Mouse (Mus musculus) small intestine, adult 2 months (tissue): ENCODE results near the gene Slc38a11. TPM values are rescaled to one million over a fixed set of nuclear protein-coding genes. Genes with fewer than 3 reads are reported as not detected.

Source experiments
- H3K27ac ChIP-seq: fragments of 200-500 bp; 2 replicates; pipeline ENCODE4 v1.5.1; 2012; ENCODE audit warnings: low read depth, low read length, control low read depth, inconsistent platforms; ENCODE audit not compliant: insufficient read depth
- H3K27me3 ChIP-seq: fragments of 200-500 bp; 2 replicates; pipeline ENCODE4 v1.6.1; 2012; ENCODE audit warnings: mild to moderate bottlenecking, moderate library complexity, low read length, inconsistent platforms; ENCODE audit not compliant: control insufficient read depth, insufficient read depth
- H3K36me3 ChIP-seq: fragments of 200-500 bp; 2 replicates; pipeline ENCODE4 v1.6.1; 2012; ENCODE audit warnings: mild to moderate bottlenecking, low read length, control low read depth, inconsistent platforms; ENCODE audit not compliant: control insufficient read depth, insufficient read depth
- H3K4me1 ChIP-seq: fragments of 200-500 bp; 2 replicates; pipeline ENCODE4 v1.6.1; 2012; ENCODE audit warnings: low read length, inconsistent platforms, mixed read lengths; ENCODE audit not compliant: control insufficient read depth, insufficient read depth, insufficient read length
- H3K4me3 ChIP-seq: fragments of 200-500 bp; 2 replicates; pipeline ENCODE4 v1.5.1; 2012; ENCODE audit warnings: low read depth, mild to moderate bottlenecking, control low read depth, inconsistent platforms, low read length, moderate library complexity
- CTCF ChIP-seq: fragments of 200-500 bp; IDR thresholded peaks from 2 replicates; pipeline ENCODE4 v1.5.1; 2012; ENCODE audit warnings: low read depth, mild to moderate bottlenecking, control low read depth, inconsistent platforms, low read length, moderate library complexity, mixed read lengths; ENCODE audit not compliant: insufficient replicate concordance, insufficient read length; ENCODE audit errors: extremely low read depth
- POLR2A ChIP-seq: fragments of 200-500 bp; IDR thresholded peaks from 2 replicates; pipeline ENCODE4 v1.6.1; 2012; ENCODE audit warnings: low read depth, mild to moderate bottlenecking, control low read depth, inconsistent platforms, low read length, moderate library complexity
- WGBS: fragments of 180-500 bp; shearing (Covaris S2); methylation state at CpG from one replicate; pipeline ENCODE4 v1.1.7; 2018; 5-methylcytosine and 5-hydroxymethylcytosine counted together
- polyA plus RNA-seq: library from polyadenylated mRNA; depleted of rRNA; stranded (reverse); fragments of >200 nt; gene quantifications from 2 replicates; pipeline ENCODE4 v1.2.3, GENCODE M21; 2012

The Slc38a11 gene
- polyA plus RNA-seq, 1 experiment, result 0.53 TPM

GRCm38 (mm10) chr2:65391322-65391721 is 27.5 kb upstream of the Slc38a11 start:
- Histone ChIP-seq H3K36me3 (no peaks in the 10 kb centered on the region), H3K4me1 (no peaks in the 10 kb centered on the region), H3K27me3 (no peaks in the 10 kb centered on the region), H3K27ac (no peak overlapping the region), H3K4me3 (no peak overlapping the region)
- 67% methylated on average over 6 of the region's 6 CpGs for WGBS
- TF ChIP-seq POLR2A (no peak), CTCF (no peak)

DNA sequence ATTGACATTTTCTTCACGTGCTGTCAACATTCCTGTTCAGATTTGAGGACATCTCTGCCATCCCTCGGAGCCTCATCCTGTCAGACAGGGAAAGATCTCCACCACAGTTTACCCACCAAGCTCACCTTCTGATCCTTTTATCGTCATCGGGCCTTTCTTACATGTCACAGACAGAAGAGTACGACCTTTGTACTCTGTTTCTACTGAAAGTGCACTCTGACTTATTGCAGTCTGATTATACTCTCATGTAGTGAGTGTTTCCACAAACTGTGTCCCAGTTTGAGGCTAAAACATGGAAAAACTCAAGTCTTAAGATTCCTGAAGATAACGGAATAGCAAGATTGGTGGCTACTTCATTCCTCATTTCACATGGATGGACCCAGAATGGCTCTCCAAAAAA is 21.0 kb upstream of the Slc38a11 start:
- H3K27me3 ChIP-seq, result no peaks in the 10 kb centered on the region
- H3K4me1 ChIP-seq, result no peaks in the 10 kb centered on the region
- H3K27ac ChIP-seq, result no peak overlapping the region
- no peak overlapping the region for H3K4me3 ChIP-seq
- TF ChIP-seq CTCF (no peak), POLR2A (no peak)
- 43% methylated on average over 6 of the region's 6 CpGs for WGBS
- no peaks in the 10 kb centered on the region for H3K36me3 ChIP-seq

- 3% methylated on average over 4 of the region's 4 CpGs for WGBS
- H3K27ac ChIP-seq, result no peak overlapping the region
- no peaks in the 10 kb centered on the region for H3K36me3 ChIP-seq
- H3K27me3 ChIP-seq, result no peaks in the 10 kb centered on the region
- no peaks in the 10 kb centered on the region for H3K4me1 ChIP-seq
- no peak for TF ChIP-seq POLR2A
- no peak for TF ChIP-seq CTCF
- no peak overlapping the region for H3K4me3 ChIP-seq
Observed at GRCm38 (mm10) chr2:65382485-65382884, 18.7 kb upstream of the Slc38a11 start.

DNA sequence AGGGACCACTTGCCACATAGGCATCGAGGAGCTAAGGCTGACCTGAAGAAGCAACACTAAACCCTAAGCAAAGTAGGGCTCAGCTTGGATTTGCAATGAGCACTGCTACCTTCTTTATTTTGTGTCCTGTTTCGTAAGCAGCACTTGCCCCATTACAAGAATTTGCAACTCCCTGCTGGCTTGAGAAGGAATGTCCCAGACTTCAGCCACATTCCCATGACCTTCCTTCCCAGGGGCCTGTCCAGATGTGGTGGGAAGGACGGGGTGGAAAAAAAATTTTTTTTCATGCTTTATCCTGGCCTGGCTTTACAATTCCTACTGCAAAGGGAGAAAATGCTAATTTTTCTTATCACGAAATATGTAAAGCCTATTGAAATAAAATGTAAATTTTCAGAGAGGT is 14.6 kb upstream of the Slc38a11 start:
- H3K4me3 ChIP-seq, result no peak overlapping the region
- 73% methylated on average over 4 of the region's 4 CpGs for WGBS
- H3K36me3 ChIP-seq, result no peaks in the 10 kb centered on the region
- no peaks in the 10 kb centered on the region for H3K27me3 ChIP-seq
- H3K4me1 ChIP-seq, result no peaks in the 10 kb centered on the region
- H3K27ac ChIP-seq, result no peak overlapping the region
- TF ChIP-seq CTCF, result no peak
- no peak for TF ChIP-seq POLR2A

- H3K27ac ChIP-seq, result no peak overlapping the region
- WGBS, result 38% methylated on average over 5 of the region's 5 CpGs
- TF ChIP-seq CTCF (no peak), POLR2A (no peak)
Observed at GRCm38 (mm10) chr2:65374410-65374809, 10.6 kb upstream of the Slc38a11 start.

DNA sequence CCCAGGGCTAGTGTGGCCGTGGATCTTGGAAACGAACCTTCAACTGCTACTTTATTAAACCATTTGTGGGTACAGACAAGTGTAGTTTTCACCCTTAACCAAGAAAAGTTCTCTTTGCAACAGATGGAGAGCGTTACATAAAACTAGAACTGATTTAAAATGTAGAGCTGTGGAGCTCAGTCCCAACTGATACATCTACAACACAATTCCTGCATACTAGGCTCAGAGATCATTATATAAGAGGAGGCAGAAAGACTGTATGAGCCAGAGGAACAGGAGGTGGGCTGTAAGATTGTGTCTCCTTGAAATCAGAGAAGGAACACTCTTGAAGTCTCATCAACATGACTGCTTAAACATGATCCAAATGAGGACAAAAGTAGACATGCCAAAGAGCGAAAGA is 9.2 kb upstream of the Slc38a11 start:
- 95% methylated on average over 4 of the region's 4 CpGs for WGBS
- H3K27ac ChIP-seq, result no peak overlapping the region
- H3K4me3 ChIP-seq, result no peak overlapping the region
- no peaks in the 10 kb centered on the region for H3K36me3 ChIP-seq
- no peaks in the 10 kb centered on the region for H3K27me3 ChIP-seq
- no peaks in the 10 kb centered on the region for H3K4me1 ChIP-seq
- TF ChIP-seq POLR2A, result no peak
- TF ChIP-seq CTCF, result no peak

More at GRCm38 (mm10) chr2:65374410-65374809, 10.6 kb upstream of the Slc38a11 start:
- no peaks in the 10 kb centered on the region for H3K36me3 ChIP-seq
- no peaks in the 10 kb centered on the region for H3K4me1 ChIP-seq
- no peaks in the 10 kb centered on the region for H3K27me3 ChIP-seq
- no peak overlapping the region for H3K4me3 ChIP-seq

GRCm38 (mm10) chr2:65360736-65361475 is 2.9 kb downstream of the Slc38a11 start:
- Histone ChIP-seq H3K36me3 (no peaks in the 10 kb centered on the region), H3K27ac (no peak overlapping the region), H3K4me1 (no peaks in the 10 kb centered on the region), H3K27me3 (peaks cover 3% of the 10 kb centered on the region; the same call in 1 of the 2 replicates), H3K4me3 (no peak overlapping the region)
- 84% methylated on average over 9 of the region's 9 CpGs for WGBS
- TF ChIP-seq CTCF (no peak), POLR2A (no peak)

- TF ChIP-seq POLR2A (no peak), CTCF (no peak)
- H3K4me3 ChIP-seq, result no peak overlapping the region
- WGBS, result 35% methylated on average over 4 of the region's 4 CpGs
Observed at GRCm38 (mm10) chr2:65347367-65347766, 16.5 kb downstream of the Slc38a11 start.

More at GRCm38 (mm10) chr2:65347367-65347766, 16.5 kb downstream of the Slc38a11 start:
- H3K36me3 ChIP-seq, result no peaks in the 10 kb centered on the region
- H3K27ac ChIP-seq, result no peak overlapping the region
- H3K4me1 ChIP-seq, result no peaks in the 10 kb centered on the region
- no peaks in the 10 kb centered on the region for H3K27me3 ChIP-seq
